Mouse (Mus musculus): Measurements from ENCODE around the gene Smtnl1. TPM values are rescaled to one million over a fixed set of nuclear protein-coding genes. Genes with fewer than 3 reads are reported as not detected.
A peak's percentile ranks its signal among the peaks of the same experiment; 100 is the strongest.
"Not testable (repeated sequence)": the region's sequence is repeated elsewhere in the genome, so short reads cannot be mapped to it uniquely, and the experiment has no call there.

Smtnl1 gene
- polyA plus RNA-seq, 1 experiment from 2014 or later: 0.11 TPM

GRCm38 (mm10) chr2:84811880-84812279, 10.6 kb downstream of the Smtnl1 start:
- Histone ChIP-seq H3K9ac (ENCODE audit: low read length) (peak overlapping the region; percentile 11; the same call in 1 of the 2 replicates), H3K9me3 (ENCODE audit: control insufficient read depth, low read length) (no peaks in the 10 kb centered on the region), H3K27me3 (ENCODE audit: control insufficient read depth, insufficient read depth, low read length) (no peaks in the 10 kb centered on the region), H3K4me2 (ENCODE audit: low read length) (peak overlapping the region; percentile 31), H3K36me3 (ENCODE audit: control insufficient read depth, insufficient read depth, low read length) (0 out of 2 replicates have a peak, but pooled peaks cover 4% of the 10 kb centered on the region), H3K27ac (replicated peaks in 1 of 2; ENCODE audit: control insufficient read depth in 1 of 2, insufficient read depth in 1 of 2, low read depth in 2 of 2, low read length in 2 of 2) (peak overlapping the region; percentile 64 to 71), H3K4me3 (ENCODE audit: control insufficient read depth in 1 of 2, insufficient read depth in 1 of 2, low read depth in 1 of 2, low read length in 2 of 2) (no peak overlapping the region), H3K4me1 (ENCODE audit: control insufficient read depth in 2 of 2, insufficient read depth in 2 of 2, low read length in 2 of 2) (peaks cover 18 to 23% of the 10 kb centered on the region in 2 experiments)
- WGBS: 10% methylated on average over 7 of the region's 7 CpGs
- peak; percentile 58 for ATAC-seq (ENCODE audit: insufficient number of reproducible peaks, insufficient read depth, low FRiP score, low read depth)

- 18% methylated on average over 26 of the region's 26 CpGs for WGBS
- Histone ChIP-seq H3K4me1 (ENCODE audit: control insufficient read depth in 2 of 2, insufficient read depth in 2 of 2, low read length in 2 of 2) (peaks cover 18 to 23% of the 10 kb centered on the region in 2 experiments), H3K4me2 (ENCODE audit: low read length) (peak overlapping the region; percentile 64), H3K27ac (replicated peaks in 1 of 2; ENCODE audit: control insufficient read depth in 1 of 2, insufficient read depth in 1 of 2, low read depth in 2 of 2, low read length in 2 of 2) (peak overlapping the region; percentile 71 to 81), H3K9me3 (ENCODE audit: control insufficient read depth, low read length) (no peaks in the 10 kb centered on the region), H3K36me3 (ENCODE audit: control insufficient read depth, insufficient read depth, low read length) (0 out of 2 replicates have a peak, but pooled peaks cover 4% of the 10 kb centered on the region), H3K27me3 (ENCODE audit: control insufficient read depth, insufficient read depth, low read length) (no peaks in the 10 kb centered on the region), H3K4me3 (ENCODE audit: control insufficient read depth in 1 of 2, insufficient read depth in 1 of 2, low read depth in 1 of 2, low read length in 2 of 2) (peak overlapping the region; percentile 30 to 42), H3K9ac (ENCODE audit: low read length) (peak overlapping the region; percentile 50; the same call in 1 of the 2 replicates)
- peak; percentile 48 for ATAC-seq (ENCODE audit: insufficient number of reproducible peaks, insufficient read depth, low FRiP score, low read depth)
Observed at GRCm38 (mm10) chr2:84810886-84811577, 11.4 kb downstream of the Smtnl1 start.

- no peak overlapping the region for H3K4me3 ChIP-seq (ENCODE audit: control insufficient read depth in 1 of 2, insufficient read depth in 1 of 2, low read depth in 1 of 2, low read length in 2 of 2)
- H3K9ac ChIP-seq (ENCODE audit: low read length): peak overlapping the region; percentile 50; the same call in 1 of the 2 replicates
- no peaks in the 10 kb centered on the region for H3K27me3 ChIP-seq (ENCODE audit: control insufficient read depth, insufficient read depth, low read length)
- peaks cover 18 to 23% of the 10 kb centered on the region in 2 experiments for H3K4me1 ChIP-seq (ENCODE audit: control insufficient read depth in 2 of 2, insufficient read depth in 2 of 2, low read length in 2 of 2)
- no peaks in the 10 kb centered on the region for H3K9me3 ChIP-seq (ENCODE audit: control insufficient read depth, low read length)
- ATAC-seq (ENCODE audit: insufficient number of reproducible peaks, insufficient read depth, low FRiP score, low read depth): no peak
- H3K27ac ChIP-seq (replicated peaks in 1 of 2; ENCODE audit: control insufficient read depth in 1 of 2, insufficient read depth in 1 of 2, low read depth in 2 of 2, low read length in 2 of 2): peak overlapping the region; percentile 70 to 71
- 0 out of 2 replicates have a peak, but pooled peaks cover 4% of the 10 kb centered on the region for H3K36me3 ChIP-seq (ENCODE audit: control insufficient read depth, insufficient read depth, low read length)
- H3K4me2 ChIP-seq (ENCODE audit: low read length): peak overlapping the region; percentile 64
- WGBS: 65% methylated on average over 6 of the region's 6 CpGs
Observed at GRCm38 (mm10) chr2:84810526-84810885, 11.9 kb downstream of the Smtnl1 start.

- no peak overlapping the region for H3K9ac ChIP-seq (ENCODE audit: low read length)
- H3K27ac ChIP-seq (replicated peaks in 1 of 2; ENCODE audit: control insufficient read depth in 1 of 2, insufficient read depth in 1 of 2, low read depth in 2 of 2, low read length in 2 of 2): no peak overlapping the region
- peaks cover 18 to 23% of the 10 kb centered on the region in 2 experiments for H3K4me1 ChIP-seq (ENCODE audit: control insufficient read depth in 2 of 2, insufficient read depth in 2 of 2, low read length in 2 of 2)
- ATAC-seq (ENCODE audit: insufficient number of reproducible peaks, insufficient read depth, low FRiP score, low read depth): no peak
- H3K27me3 ChIP-seq (ENCODE audit: control insufficient read depth, insufficient read depth, low read length): no peaks in the 10 kb centered on the region
- 0 out of 2 replicates have a peak, but pooled peaks cover 4% of the 10 kb centered on the region for H3K36me3 ChIP-seq (ENCODE audit: control insufficient read depth, insufficient read depth, low read length)
- no peak overlapping the region for H3K4me2 ChIP-seq (ENCODE audit: low read length)
- no peaks in the 10 kb centered on the region for H3K9me3 ChIP-seq (ENCODE audit: control insufficient read depth, low read length)
- no peak overlapping the region for H3K4me3 ChIP-seq (ENCODE audit: control insufficient read depth in 1 of 2, insufficient read depth in 1 of 2, low read depth in 1 of 2, low read length in 2 of 2)
Observed at GRCm38 (mm10) chr2:84809330-84809729, 13.1 kb downstream of the Smtnl1 start.

GRCm38 (mm10) chr2:84806546-84806945, 15.9 kb downstream of the Smtnl1 start:
- Histone ChIP-seq H3K27me3 (ENCODE audit: control insufficient read depth, insufficient read depth, low read length) (no peaks in the 10 kb centered on the region), H3K4me1 (ENCODE audit: control insufficient read depth in 2 of 2, insufficient read depth in 2 of 2, low read length in 2 of 2) (peaks cover 9 to 11% of the 10 kb centered on the region in 2 experiments), H3K4me3 (ENCODE audit: control insufficient read depth in 1 of 2, insufficient read depth in 1 of 2, low read depth in 1 of 2, low read length in 2 of 2) (no peak overlapping the region), H3K27ac (replicated peaks in 1 of 2; ENCODE audit: control insufficient read depth in 1 of 2, insufficient read depth in 1 of 2, low read depth in 2 of 2, low read length in 2 of 2) (no peak overlapping the region), H3K9me3 (ENCODE audit: control insufficient read depth, low read length) (no peaks in the 10 kb centered on the region), H3K9ac (ENCODE audit: low read length) (no peak overlapping the region), H3K36me3 (ENCODE audit: control insufficient read depth, insufficient read depth, low read length) (0 out of 2 replicates have a peak, but pooled peaks cover 4% of the 10 kb centered on the region), H3K4me2 (ENCODE audit: low read length) (no peak overlapping the region)
- ATAC-seq (ENCODE audit: insufficient number of reproducible peaks, insufficient read depth, low FRiP score, low read depth): no peak
- WGBS: 53% methylated on average over 5 of the region's 5 CpGs

- H3K9ac ChIP-seq (ENCODE audit: low read length): no peak overlapping the region
- no peak overlapping the region for H3K4me2 ChIP-seq (ENCODE audit: low read length)
- no peak for ATAC-seq (ENCODE audit: insufficient number of reproducible peaks, insufficient read depth, low FRiP score, low read depth)
- H3K27ac ChIP-seq (replicated peaks in 1 of 2; ENCODE audit: control insufficient read depth in 1 of 2, insufficient read depth in 1 of 2, low read depth in 2 of 2, low read length in 2 of 2): no peak overlapping the region
- H3K4me3 ChIP-seq (ENCODE audit: control insufficient read depth in 1 of 2, insufficient read depth in 1 of 2, low read depth in 1 of 2, low read length in 2 of 2): no peak overlapping the region
- no peaks in the 10 kb centered on the region for H3K27me3 ChIP-seq (ENCODE audit: control insufficient read depth, insufficient read depth, low read length)
- no peaks in the 10 kb centered on the region for H3K9me3 ChIP-seq (ENCODE audit: control insufficient read depth, low read length)
- 91% methylated on average over 7 of the region's 7 CpGs for WGBS
- 0 out of 2 replicates have a peak, but pooled peaks cover 1% of the 10 kb centered on the region for H3K36me3 ChIP-seq (ENCODE audit: control insufficient read depth, insufficient read depth, low read length)
- H3K4me1 ChIP-seq (ENCODE audit: control insufficient read depth in 2 of 2, insufficient read depth in 2 of 2, low read length in 2 of 2): peaks cover 2% of the 10 kb centered on the region in 2 experiments; a peak in 1 of 4 replicates
Observed at GRCm38 (mm10) chr2:84803963-84804362, 18.5 kb downstream of the Smtnl1 start.

- not testable (repeated sequence) for H3K27ac ChIP-seq (replicated peaks in 1 of 2; ENCODE audit: control insufficient read depth in 1 of 2, insufficient read depth in 1 of 2, low read depth in 2 of 2, low read length in 2 of 2); ATAC-seq (ENCODE audit: insufficient number of reproducible peaks, insufficient read depth, low FRiP score, low read depth); H3K4me3 ChIP-seq (ENCODE audit: control insufficient read depth in 1 of 2, insufficient read depth in 1 of 2, low read depth in 1 of 2, low read length in 2 of 2); H3K9me3 ChIP-seq (ENCODE audit: control insufficient read depth, low read length); H3K27me3 ChIP-seq (ENCODE audit: control insufficient read depth, insufficient read depth, low read length); H3K36me3 ChIP-seq (ENCODE audit: control insufficient read depth, insufficient read depth, low read length); H3K4me2 ChIP-seq (ENCODE audit: low read length); H3K4me1 ChIP-seq (ENCODE audit: control insufficient read depth in 2 of 2, insufficient read depth in 2 of 2, low read length in 2 of 2); H3K9ac ChIP-seq (ENCODE audit: low read length)
- WGBS: 79% methylated on average over 5 of the region's 5 CpGs
Observed at GRCm38 (mm10) chr2:84801223-84801622, 21.2 kb downstream of the Smtnl1 start.

Measured in heart, embryonic 14.5 days (tissue).